Mouse (Mus musculus) embryo, embryonic 9.5 days (tissue): ENCODE measurements around the gene Clk2.

Source experiments
- DNase-seq: peaks from one replicate; pipeline ENCODE4 v3.0.0-alpha.2; 2017; ENCODE audit errors: extremely low spot score

The Clk2 gene

GRCm38 (mm10) chr3:89164506-89165267, at the start of gene Clk2:
TSS of gene Clk2 (plus strand) at chr3:89164795.
- DNase-seq, result peak; percentile 95

GRCm38 (mm10) chr3:89115522-89115921, 49.1 kb upstream of the Clk2 start:
- peak; percentile 17 for DNase-seq

GRCm38 (mm10) chr3:89123313-89123712, 41.3 kb upstream of the Clk2 start:
- DNase-seq, result no peak

GRCm38 (mm10) chr3:89124241-89124640, 40.4 kb upstream of the Clk2 start:
- no peak for DNase-seq

GRCm38 (mm10) chr3:89125981-89126380, 38.6 kb upstream of the Clk2 start:
- no peak for DNase-seq

- no peak for DNase-seq
These were observed 34.7 kb upstream of the Clk2 start for GRCm38 (mm10) chr3:89129908-89130307.

- no peak for DNase-seq
These were observed 32.8 kb upstream of the Clk2 start for GRCm38 (mm10) chr3:89131816-89132215.

GRCm38 (mm10) chr3:89132285-89133062, 32.1 kb upstream of the Clk2 start:
- peak; percentile 40 for DNase-seq

GRCm38 (mm10) chr3:89133063-89133450, 31.5 kb upstream of the Clk2 start:
- no peak for DNase-seq

GRCm38 (mm10) chr3:89133752-89134151, 30.8 kb upstream of the Clk2 start:
- DNase-seq, result no peak

- DNase-seq, result no peak
These were observed 28.6 kb upstream of the Clk2 start, which contains the start of gene Pklr for GRCm38 (mm10) chr3:89135958-89136357. TSS of gene Pklr (plus strand) at chr3:89136142.

GRCm38 (mm10) chr3:89136365-89136764, 28.2 kb upstream of the Clk2 start:
- peak; percentile 31 for DNase-seq

- no peak for DNase-seq
These were observed 19.8 kb upstream of the Clk2 start for GRCm38 (mm10) chr3:89144821-89145220.

- no peak for DNase-seq
These were observed 19.0 kb upstream of the Clk2 start for GRCm38 (mm10) chr3:89145566-89145965.

- peak; percentile 21 for DNase-seq
These were observed 17.3 kb upstream of the Clk2 start for GRCm38 (mm10) chr3:89147101-89147978.

- DNase-seq, result no peak
These were observed 16.6 kb upstream of the Clk2 start for GRCm38 (mm10) chr3:89147979-89148311.

GRCm38 (mm10) chr3:89148567-89148966, 16.0 kb upstream of the Clk2 start:
- DNase-seq, result no peak

GRCm38 (mm10) chr3:89152084-89152835, 12.3 kb upstream of the Clk2 start:
- DNase-seq, result no peak

GRCm38 (mm10) chr3:89156951-89157350, 7.6 kb upstream of the Clk2 start:
- no peak for DNase-seq

GRCm38 (mm10) chr3:89158651-89159050, 5.9 kb upstream of the Clk2 start:
- DNase-seq, result no peak

GRCm38 (mm10) chr3:89159211-89159610, 5.4 kb upstream of the Clk2 start:
- DNase-seq, result peak; percentile 79
